Comparison of ENCODE assay signal across 19 mouse cellular contexts in the genomic region with DNA sequence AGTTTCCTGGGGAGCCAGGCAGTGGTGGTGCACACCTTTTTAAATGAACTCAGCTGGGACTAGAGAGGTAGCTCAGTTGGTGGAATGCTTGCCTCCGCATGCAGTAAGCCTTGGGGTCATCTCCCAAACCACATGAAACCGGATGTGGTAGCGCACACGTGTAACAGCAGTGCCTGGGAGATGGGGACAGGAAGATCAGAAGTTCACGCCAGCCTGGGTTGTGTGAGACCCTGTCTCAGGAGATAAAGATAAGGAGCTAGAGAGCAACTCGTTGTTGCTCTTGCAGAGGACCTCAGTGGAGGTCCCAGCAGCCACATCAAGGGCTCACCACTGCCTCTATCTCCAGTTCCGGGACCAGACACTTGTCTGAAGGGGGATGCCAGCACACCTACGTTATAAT. TPM values are rescaled to one million over a fixed set of nuclear protein-coding genes. Genes with fewer than 3 reads are reported as not detected.
DNase-seq lines count a peak whose midpoint lies in the region; ATAC-seq lines count a peak whose summit lies in the region.
"Had no signal": no experiment of that assay in that cellular context is flagged by ENCODE, and none has a peak within 500 bp of the region (broad histone marks: within the 10 kb centered on the region; RNA-seq: fewer than 3 reads in every experiment).

No protein-coding gene starts in this region.

- DNase-seq in spleen, postnatal 36 days (ENCODE audit: low spot score in 2 of 2): peak; percentile 6 to 19
- no peak for DNase-seq in spleen, adult 18-20 months
- peak; percentile 27 to 67 for DNase-seq in thymus, adult 18-20 months
- DNase-seq in thymus, postnatal 4 days: peak; percentile 51
- DNase-seq in cerebellum, adult 11 months: no peak
- DNase-seq in heart, adult 11 months: no peak
- DNase-seq: adrenal gland, postnatal 25 days; cerebellum, adult 11-12 months; gastrocnemius, postnatal 10 days; heart, adult 18-20 months; heart, postnatal 36 days; kidney, adult 18-20 months; left cerebral cortex, postnatal 4 days; midbrain, embryonic 14.5 days; right cerebral cortex, postnatal 4 days had no signal

- peak; percentile 19 for ATAC-seq in inflammation-experienced regulatory T-cells, adult 6 months
- ATAC-seq in megakaryocyte, adult 5-6 weeks (ENCODE audit: poor library complexity, severe bottlenecking): no peak
- ATAC-seq: forebrain, embryonic 13.5 days; hindbrain, postnatal 0 days had no signal

RNA-seq across cellular contexts. Expression of gene Cenpn, which starts 2.0 kb away (rescaled TPM):
- polyA plus RNA-seq in inflammation-experienced regulatory T-cells, adult 6 months (2017; shearing (Covaris generic)): 10 to 100 TPM in 1 of 3 experiments, 1 to 10 TPM in 2; 3.3 to 22.4 (median 3.9) TPM
- 26.9 and 35.6 TPM in 2 replicates for total RNA-seq in megakaryocyte, adult 5-6 weeks (2015)
- total RNA-seq in megakaryocyte, adult 5-6 weeks (2017): 35.7 and 36.8 TPM in 2 replicates

RNA-seq across cellular contexts. Expression of gene Cmc2, which starts 2.3 kb away (rescaled TPM):
- 10 to 100 TPM; 23.1 to 79.6 (median 36.6) TPM for polyA plus RNA-seq in inflammation-experienced regulatory T-cells, adult 6 months (2017; shearing (Covaris generic))
- total RNA-seq in megakaryocyte, adult 5-6 weeks (2015): 43.3 and 49.2 TPM in 2 replicates
- 51.7 and 66.0 TPM in 2 replicates for total RNA-seq in megakaryocyte, adult 5-6 weeks (2017)

RNA-seq across cellular contexts. Expression of gene Atmin, which starts 19.7 kb away (rescaled TPM):
- polyA plus RNA-seq in inflammation-experienced regulatory T-cells, adult 6 months (2017; shearing (Covaris generic)): 1 to 10 TPM; 7.5 to 9.0 (median 7.7) TPM
- 12.3 and 14.5 TPM in 2 replicates for total RNA-seq in megakaryocyte, adult 5-6 weeks (2015)
- total RNA-seq in megakaryocyte, adult 5-6 weeks (2017): 8.6 and 11.3 TPM in 2 replicates

RNA-seq across cellular contexts. Expression of gene 1700030J22Rik, which starts 55.2 kb away (rescaled TPM):
- under 1 TPM in 1 of 3 experiments, not detected in 2; 0.25 TPM for polyA plus RNA-seq in inflammation-experienced regulatory T-cells, adult 6 months (2017; shearing (Covaris generic))
- total RNA-seq in megakaryocyte, adult 5-6 weeks (2015): 0.40 and 0.43 TPM in 2 replicates
- 0.29 and 0.37 TPM in 2 replicates for total RNA-seq in megakaryocyte, adult 5-6 weeks (2017)

Comparison
In these comparisons a context has a peak if more than half of its experiments do, and no peak if none do; other contexts are left out.
1. DNase-seq: peak in spleen, postnatal 36 days (2 of 2), thymus, adult 18-20 months (2 of 2) and thymus, postnatal 4 days (single experiment); none in spleen, adult 18-20 months (0 of 2), cerebellum, adult 11 months (single experiment) and heart, adult 11 months (single experiment).